Mouse (Mus musculus) testis, postnatal 10 days (tissue): ENCODE measurements around the gene Pdx1.

ENCODE experiments used
- DNase-seq: peaks from one replicate; pipeline ENCODE4 v3.0.0; 2021; ENCODE audit warnings: low spot score

Pdx1 gene

DNA sequence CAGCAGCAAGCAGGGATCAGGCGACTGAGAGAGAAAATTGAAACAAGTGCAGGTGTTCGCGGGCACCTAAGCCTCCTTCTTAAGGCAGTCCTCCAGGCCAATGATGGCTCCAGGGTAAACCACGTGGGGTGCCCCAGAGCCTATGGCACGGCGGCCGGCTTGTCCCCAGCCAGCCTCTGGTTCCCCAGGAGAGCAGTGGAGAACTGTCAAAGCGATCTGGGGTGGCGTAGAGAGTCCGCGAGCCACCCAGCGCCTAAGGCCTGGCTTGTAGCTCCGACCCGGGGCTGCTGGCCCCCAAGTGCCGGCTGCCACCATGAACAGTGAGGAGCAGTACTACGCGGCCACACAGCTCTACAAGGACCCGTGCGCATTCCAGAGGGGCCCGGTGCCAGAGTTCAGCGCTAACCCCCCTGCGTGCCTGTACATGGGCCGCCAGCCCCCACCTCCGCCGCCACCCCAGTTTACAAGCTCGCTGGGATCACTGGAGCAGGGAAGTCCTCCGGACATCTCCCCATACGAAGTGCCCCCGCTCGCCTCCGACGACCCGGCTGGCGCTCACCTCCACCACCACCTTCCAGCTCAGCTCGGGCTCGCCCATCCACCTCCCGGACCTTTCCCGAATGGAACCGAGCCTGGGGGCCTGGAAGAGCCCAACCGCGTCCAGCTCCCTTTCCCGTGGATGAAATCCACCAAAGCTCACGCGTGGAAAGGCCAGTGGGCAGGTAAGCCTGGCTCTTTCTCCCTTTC, at the start of gene Pdx1:
Gene Pdx1, plus strand, starts transcription at position 34 of the 747 bp plus-strand sequence.
- DNase-seq = no peak

DNA sequence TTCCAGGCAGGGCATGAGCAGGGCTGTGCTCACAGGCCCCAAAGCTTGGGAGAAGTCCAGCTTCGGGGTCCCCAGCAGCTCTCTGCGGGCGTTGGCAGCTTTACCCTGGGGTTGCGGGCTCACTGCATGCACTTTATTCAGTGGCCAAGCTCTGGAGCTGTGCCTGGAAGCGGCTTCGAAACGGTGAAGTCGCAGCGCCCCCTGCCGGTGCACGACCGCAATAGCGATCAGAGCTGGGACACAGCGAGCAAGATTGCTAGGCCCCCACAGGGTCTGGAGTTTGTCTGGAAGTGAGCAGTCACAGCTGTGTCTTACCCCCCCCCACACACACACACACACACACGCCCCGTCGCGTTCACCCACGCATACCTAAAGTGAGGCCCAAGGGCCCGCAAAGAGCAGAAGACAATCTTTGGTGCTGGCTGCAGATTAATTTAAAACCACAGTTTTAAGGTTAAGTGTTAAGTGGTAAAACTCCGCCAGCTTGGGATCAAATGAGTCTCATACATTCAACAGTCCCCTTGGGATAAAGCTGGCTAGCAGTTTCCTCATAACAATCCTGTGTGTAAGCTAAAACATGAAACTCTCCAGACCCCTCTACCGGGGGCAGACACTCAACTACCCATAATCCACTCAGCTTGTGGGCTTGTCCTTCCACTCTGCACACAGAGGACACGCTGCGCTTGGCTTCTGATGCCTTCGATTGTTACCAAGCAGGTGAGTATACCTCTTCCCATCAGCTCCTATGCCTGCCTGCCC, 42.2 kb upstream of the Pdx1 start:
- peak; percentile 94 for DNase-seq

DNA sequence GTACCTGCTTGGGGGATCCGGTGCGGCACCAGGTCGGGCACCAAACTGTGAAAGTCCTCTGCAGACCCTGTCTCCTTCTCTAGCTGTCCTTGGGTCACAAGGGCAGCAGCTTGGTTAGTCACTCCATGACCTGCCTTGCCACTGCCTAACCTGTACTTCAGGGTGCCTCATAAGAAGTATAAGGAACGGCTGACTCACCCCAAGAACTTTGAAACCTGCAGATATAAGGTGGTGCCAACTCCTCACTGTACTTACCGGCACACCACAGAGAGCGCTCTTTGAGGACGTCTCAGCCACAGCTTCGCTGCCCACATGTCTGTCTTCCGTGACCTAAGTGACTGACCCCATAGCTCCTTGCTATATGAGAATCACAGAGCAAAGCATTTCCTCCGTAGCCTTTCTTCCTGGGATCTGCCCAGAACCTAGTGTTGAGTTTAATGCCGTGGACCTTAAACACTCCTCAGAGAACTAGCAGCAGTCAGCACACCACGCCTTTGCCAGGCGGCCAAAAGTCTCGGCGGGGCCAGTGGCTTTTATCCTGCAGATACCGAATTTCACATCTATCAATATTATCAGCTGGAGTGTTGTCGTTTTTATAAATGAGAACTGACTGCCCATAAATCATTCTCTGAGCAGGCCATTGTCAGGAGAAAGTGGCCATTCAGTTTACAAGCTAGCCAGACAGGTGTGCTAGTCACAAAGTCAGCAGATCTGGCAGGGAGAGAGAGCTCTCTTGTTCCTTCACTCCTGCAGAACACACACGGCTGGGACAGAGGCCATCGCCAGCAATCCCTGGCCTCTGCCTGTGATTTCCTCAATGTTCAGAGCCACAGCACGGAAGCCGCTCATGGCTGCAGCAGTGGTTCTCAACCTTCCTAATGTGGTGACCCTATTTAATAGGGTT, 34.1 kb upstream of the Pdx1 start:
- DNase-seq = no peak

GRCm38 (mm10) chr5:147243908-147244307, 25.9 kb upstream of the Pdx1 start:
- DNase-seq = no peak

DNA sequence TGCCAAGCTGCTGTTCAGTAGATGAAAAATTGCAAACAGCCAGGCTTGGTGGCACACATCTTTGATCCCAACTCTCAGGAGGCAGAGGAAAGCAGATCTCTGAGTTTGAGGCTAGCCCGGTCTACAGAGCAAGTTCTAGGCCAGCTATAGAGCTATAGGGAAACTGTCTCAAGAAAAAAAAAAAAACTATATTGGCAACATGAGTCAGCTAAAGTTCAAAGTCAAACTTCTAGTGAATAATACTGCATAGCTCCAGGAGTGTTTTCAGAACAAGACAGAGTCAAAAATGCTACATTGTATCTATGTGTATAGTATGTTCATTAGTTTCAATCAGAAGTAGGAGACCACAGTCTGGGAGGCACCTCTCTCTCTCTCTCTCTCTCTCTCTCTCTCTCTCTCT, 9.6 kb upstream of the Pdx1 start:
- no peak for DNase-seq

- no peak for DNase-seq
Measured at GRCm38 (mm10) chr5:147260778-147261177, 9.0 kb upstream of the Pdx1 start.

GRCm38 (mm10) chr5:147261899-147262541, 7.7 kb upstream of the Pdx1 start:
- no peak for DNase-seq

- DNase-seq = no peak
Measured at GRCm38 (mm10) chr5:147263945-147264344, 5.8 kb upstream of the Pdx1 start.

GRCm38 (mm10) chr5:147267434-147267833, 2.3 kb upstream of the Pdx1 start:
- DNase-seq = no peak

DNA sequence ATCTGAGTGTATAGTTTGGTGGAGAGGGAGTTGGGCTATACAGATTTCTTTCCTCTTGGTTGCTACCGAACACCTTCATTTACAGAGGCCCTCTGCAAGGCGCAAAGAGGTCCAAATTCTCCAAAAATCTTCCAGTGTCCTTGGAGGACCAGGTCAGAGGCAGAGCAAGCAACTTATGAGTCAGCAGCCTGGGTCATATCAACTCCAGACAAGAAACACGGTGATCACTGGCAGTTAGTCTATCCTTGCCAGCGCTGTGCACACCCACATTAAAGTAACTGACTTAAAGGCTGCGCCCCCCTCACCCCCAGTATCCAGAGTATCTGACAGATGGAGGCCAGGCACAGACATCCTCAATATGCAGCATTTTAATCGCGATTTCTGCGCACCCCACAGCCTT, 1.0 kb upstream of the Pdx1 start:
- no peak for DNase-seq

DNA sequence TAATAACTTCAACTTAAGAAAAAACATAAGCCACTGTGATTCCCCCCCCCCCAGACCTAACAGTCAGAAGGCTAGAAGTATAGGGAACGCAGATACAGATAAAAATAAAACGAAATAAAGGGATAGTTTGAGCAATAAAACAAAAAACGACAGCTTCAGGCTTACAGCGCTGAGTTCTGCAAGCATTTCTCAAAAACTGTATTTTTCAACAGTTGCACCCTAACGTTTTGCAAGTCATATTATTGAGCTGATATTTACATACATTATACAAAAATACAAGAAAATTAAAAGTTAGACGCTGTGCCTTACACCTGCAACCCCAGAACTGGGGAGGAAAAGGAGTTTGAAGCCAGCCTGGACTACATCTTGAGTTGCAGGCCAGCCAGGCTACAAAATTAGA, 388 bp upstream of the Pdx1 start:
- no peak for DNase-seq

DNA sequence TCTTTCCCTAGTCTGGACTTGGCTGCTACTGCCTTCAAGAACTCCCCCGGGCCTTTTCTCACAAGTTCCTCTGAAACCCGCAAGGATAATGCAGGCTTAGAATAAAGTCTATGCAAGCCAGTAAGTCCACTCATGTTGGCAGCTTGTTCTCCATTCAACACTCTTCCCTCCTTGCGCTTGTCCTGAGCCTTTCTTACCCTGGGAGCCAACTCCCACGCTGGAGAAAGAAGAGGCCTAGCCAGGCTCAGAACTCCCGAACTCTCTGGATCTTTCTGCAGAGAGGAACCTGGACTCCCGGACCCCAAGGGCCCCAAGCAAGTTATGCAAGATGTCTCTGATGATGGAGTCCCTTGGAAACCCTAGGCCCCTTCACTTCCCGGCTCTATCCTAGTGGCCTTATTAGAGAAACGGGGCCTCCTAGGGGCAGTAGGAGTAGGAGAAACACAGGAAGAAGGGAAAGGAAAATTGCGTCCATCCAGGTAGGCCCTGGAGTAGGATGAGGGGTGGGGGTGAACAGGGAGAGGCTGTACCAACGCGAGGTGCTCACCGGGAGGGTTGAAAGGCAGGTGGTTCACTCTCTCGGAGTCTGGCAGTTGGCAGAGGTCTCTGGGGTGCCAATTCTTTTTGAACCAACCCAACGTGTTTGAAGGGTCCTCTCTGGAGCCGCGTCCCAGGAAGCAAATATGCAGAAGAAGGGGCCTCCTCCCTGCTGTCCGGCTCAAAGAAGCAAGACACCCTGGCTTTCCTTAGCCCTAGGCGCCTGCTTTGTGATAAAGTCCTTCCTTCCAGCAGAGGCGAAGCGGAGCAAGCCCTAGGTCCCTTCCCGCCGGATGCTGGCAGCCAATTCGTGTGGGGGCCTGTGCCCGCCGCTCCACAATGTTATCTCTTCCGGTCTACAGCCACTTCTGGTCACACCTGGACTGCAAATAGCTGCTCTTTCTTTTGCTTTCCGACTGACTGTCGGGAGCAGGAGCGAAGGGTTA, 1.2 kb downstream of the Pdx1 start:
- no peak for DNase-seq

- no peak for DNase-seq
Measured at GRCm38 (mm10) chr5:147272046-147272807, 2.5 kb downstream of the Pdx1 start.

GRCm38 (mm10) chr5:147272808-147273345, 3.1 kb downstream of the Pdx1 start:
- no peak for DNase-seq

GRCm38 (mm10) chr5:147274174-147275141, 4.7 kb downstream of the Pdx1 start:
- no peak for DNase-seq

GRCm38 (mm10) chr5:147275761-147276160, 6.0 kb downstream of the Pdx1 start:
- no peak for DNase-seq

- DNase-seq = no peak
Measured at GRCm38 (mm10) chr5:147276701-147277546, 7.2 kb downstream of the Pdx1 start.

GRCm38 (mm10) chr5:147277547-147277925, 7.8 kb downstream of the Pdx1 start:
- no peak for DNase-seq
